Mouse (Mus musculus) midbrain, embryonic 16.5 days (tissue): ENCODE results near the gene Zzef1. TPM values are rescaled to one million over a fixed set of nuclear protein-coding genes. Genes with fewer than 3 reads are reported as not detected.
"Not testable (repeated sequence)": the region's sequence is repeated elsewhere in the genome, so short reads cannot be mapped to it uniquely, and the experiment has no call there.

ENCODE experiments used
- ATAC-seq: fragments of 200-750 bp; cut with Nextera tagmentation; 2 replicates; pipeline ENCODE4 v1.8.0; 2017; ENCODE audit warnings: moderate TSS enrichment
- H3K27ac ChIP-seq: fragments of 300-500 bp; sonication (generic); 2 replicates; pipeline ENCODE4 v1.5.1; 2014; ENCODE audit warnings: mild to moderate bottlenecking, low read length, mixed read lengths
- H3K27me3 ChIP-seq: fragments of 300-500 bp; sonication (generic); 2 replicates; pipeline ENCODE4 v1.6.1; 2014; ENCODE audit warnings: low read depth, low read length, mixed read lengths; ENCODE audit not compliant: control insufficient read depth, insufficient read depth
- H3K36me3 ChIP-seq: fragments of 300-500 bp; sonication (generic); 2 replicates; pipeline ENCODE4 v1.6.1; 2014; ENCODE audit warnings: mild to moderate bottlenecking, low read length, moderate library complexity, mixed read lengths; ENCODE audit not compliant: control insufficient read depth, insufficient read depth
- H3K4me1 ChIP-seq: fragments of 300-500 bp; sonication (generic); 2 replicates; pipeline ENCODE4 v1.6.1; 2014; ENCODE audit warnings: mild to moderate bottlenecking, low read length, mixed read lengths; ENCODE audit not compliant: control insufficient read depth, insufficient read depth
- H3K4me2 ChIP-seq: fragments of 300-500 bp; sonication (generic); 2 replicates; pipeline ENCODE4 v1.6.1; 2014; ENCODE audit warnings: mild to moderate bottlenecking, low read length, mixed read lengths
- H3K4me3 ChIP-seq: fragments of 300-500 bp; sonication (generic); 2 replicates; pipeline ENCODE4 v1.5.1; 2014; ENCODE audit warnings: low read depth, mild to moderate bottlenecking, low read length, moderate library complexity, mixed read lengths
- H3K9ac ChIP-seq: fragments of 300-500 bp; sonication (generic); 2 replicates; pipeline ENCODE4 v1.6.1; 2014; ENCODE audit warnings: low read depth, low read length, mixed read lengths
- H3K9me3 ChIP-seq: fragments of 300-500 bp; sonication (generic); replicated peaks from 2 replicates; pipeline ENCODE4 v1.6.1; 2014; ENCODE audit warnings: mild to moderate bottlenecking, low read length, mixed read lengths; ENCODE audit not compliant: control insufficient read depth, poor library complexity, severe bottlenecking
- WGBS: fragments of 180-500 bp; shearing (Covaris S2); extraction: QIAGEN DNeasy Blood & Tissue Kit; methylation state at CpG from one replicate; pipeline ENCODE4 v1.1.7; 2014; 5-methylcytosine and 5-hydroxymethylcytosine counted together
- polyA plus RNA-seq: library from polyadenylated mRNA; unstranded; fragments of >200 nt; fragmentation: Nextera tagmentation; extraction: Ambion mirVana; gene quantifications from 2 replicates; pipeline ENCODE4 v1.2.1, GENCODE M21; 2015

Gene Zzef1
- polyA plus RNA-seq, 1 experiment from 2014 or later = 13.3 TPM

DNA sequence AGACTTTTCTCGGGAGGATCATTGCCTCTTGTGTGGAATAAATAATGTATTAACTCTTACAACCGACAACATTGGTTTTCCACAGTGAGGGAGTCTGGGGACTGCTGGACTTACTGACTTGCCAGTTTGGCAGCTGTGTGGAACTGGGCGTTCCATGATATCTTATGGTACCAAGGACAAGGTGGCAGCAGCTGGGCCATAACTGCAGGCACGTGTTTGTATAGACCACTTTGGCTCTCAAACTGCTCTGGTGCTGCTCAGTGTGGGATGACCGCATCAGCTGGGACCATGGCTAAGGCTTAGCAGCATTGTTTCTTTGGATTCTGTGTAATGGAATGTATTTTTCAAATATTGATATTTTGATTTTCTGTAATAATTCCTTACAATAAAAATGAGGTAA is 25.2 kb upstream of the Zzef1 start:
- no peak overlapping the region for H3K4me3 ChIP-seq
- H3K27me3 ChIP-seq = no peaks in the 10 kb centered on the region
- no peak overlapping the region for H3K9ac ChIP-seq
- H3K4me1 ChIP-seq = no peaks in the 10 kb centered on the region
- no peak overlapping the region for H3K4me2 ChIP-seq
- ATAC-seq = no peak
- WGBS = 84% methylated on average over 5 of the region's 5 CpGs
- H3K27ac ChIP-seq = no peak overlapping the region
- no peaks in the 10 kb centered on the region for H3K9me3 ChIP-seq
- H3K36me3 ChIP-seq = peaks cover 4% of the 10 kb centered on the region; the same call in 1 of the 2 replicates

DNA sequence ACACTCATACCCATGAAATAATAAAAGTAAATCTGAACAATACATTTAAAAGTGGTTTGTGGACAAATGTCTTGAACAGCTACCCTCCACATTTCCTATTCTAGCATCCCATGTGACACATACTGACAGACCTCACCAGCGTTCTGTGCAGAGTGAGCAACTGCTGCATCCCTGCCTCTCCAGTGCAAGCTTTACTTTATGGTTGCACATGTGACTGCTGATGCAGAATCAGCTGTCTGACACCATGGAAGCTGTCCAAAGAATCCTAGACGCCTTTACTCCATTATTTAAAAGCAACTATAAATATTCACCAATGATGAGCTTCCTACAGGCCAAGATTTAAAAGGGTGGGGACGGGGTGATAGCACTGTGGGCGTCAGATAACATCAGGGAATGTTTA is 24.6 kb upstream of the Zzef1 start:
- ATAC-seq = no peak
- WGBS = 81% methylated on average over 4 of the region's 4 CpGs
- no peak overlapping the region for H3K27ac ChIP-seq

DNA sequence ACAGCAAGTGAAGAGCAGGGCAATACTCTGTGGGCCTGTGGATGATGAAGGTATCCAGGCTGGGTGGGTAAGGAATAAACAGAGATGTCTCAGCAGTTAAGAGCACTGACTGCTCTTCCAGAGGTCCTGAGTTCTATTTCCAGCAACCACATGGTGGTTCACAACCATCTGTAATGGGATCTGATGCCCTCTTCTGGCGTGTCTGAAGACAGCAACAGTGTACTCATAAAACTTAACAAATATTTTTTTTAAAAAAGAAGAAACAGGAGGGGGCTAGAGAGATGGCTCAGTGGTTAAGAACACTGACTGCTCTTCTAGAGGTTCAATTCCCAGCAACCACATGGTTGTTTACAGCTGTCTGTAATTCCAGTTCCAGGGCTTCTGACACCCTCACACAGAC is 23.4 kb upstream of the Zzef1 start:
- H3K27me3 ChIP-seq, H3K9ac ChIP-seq, H3K36me3 ChIP-seq, H3K4me3 ChIP-seq, H3K9me3 ChIP-seq, H3K4me2 ChIP-seq, H3K4me1 ChIP-seq, ATAC-seq, H3K27ac ChIP-seq: not testable (repeated sequence)
- 60% methylated on average over 1 of the region's 1 CpGs for WGBS

More for the DNA sequence above, 24.6 kb upstream of the Zzef1 start:
- no peaks in the 10 kb centered on the region for H3K9me3 ChIP-seq
- no peak overlapping the region for H3K9ac ChIP-seq
- peaks cover 4% of the 10 kb centered on the region; the same call in 1 of the 2 replicates for H3K36me3 ChIP-seq
- H3K27me3 ChIP-seq = no peaks in the 10 kb centered on the region
- H3K4me2 ChIP-seq = no peak overlapping the region
- H3K4me1 ChIP-seq = no peaks in the 10 kb centered on the region
- no peak overlapping the region for H3K4me3 ChIP-seq

DNA sequence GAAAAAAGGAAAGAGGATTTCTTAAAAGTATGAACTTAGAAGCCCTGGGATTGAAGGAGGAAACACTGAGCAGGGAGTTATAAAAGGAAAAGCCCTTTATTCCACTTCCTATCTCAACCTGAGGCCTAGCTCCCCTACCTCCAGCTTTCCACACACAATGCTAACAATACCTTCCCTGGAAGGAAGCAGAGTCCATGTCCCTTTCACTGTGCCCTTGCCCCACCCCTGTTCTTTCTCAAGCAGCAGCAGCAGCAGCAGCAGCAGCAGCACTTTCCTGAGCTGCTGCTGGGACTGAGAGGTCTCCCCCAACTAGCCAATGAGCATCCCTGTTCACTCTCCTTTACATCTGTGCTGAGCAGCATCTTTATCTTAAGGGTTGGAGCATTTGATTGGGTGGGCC is 17.1 kb upstream of the Zzef1 start:
- Histone ChIP-seq H3K4me2 (no peak overlapping the region), H3K4me1 (no peaks in the 10 kb centered on the region), H3K9me3 (no peaks in the 10 kb centered on the region), H3K9ac (no peak overlapping the region), H3K27ac (no peak overlapping the region), H3K36me3 (no peaks in the 10 kb centered on the region), H3K4me3 (no peak overlapping the region), H3K27me3 (no peaks in the 10 kb centered on the region)
- ATAC-seq = no peak

DNA sequence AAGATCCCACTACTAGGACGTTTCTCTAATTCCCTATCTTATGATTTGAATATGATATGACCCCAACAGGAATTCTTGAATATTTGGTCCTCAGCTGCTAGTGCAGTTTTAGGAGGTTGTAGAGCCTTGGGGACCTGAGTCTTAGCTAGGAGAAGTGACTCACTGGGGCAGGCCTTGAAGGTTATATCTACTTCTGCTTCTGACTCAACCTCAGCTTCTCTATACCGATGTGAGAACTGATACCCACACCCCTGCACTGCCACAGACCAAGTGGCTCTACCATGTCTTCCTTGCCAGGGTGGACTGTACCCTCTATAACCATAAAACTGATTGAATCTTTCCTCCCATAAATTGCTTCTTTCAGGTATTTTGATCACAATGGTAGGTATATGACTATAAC is 13.9 kb upstream of the Zzef1 start:
- no peaks in the 10 kb centered on the region for H3K9me3 ChIP-seq
- H3K36me3 ChIP-seq = no peaks in the 10 kb centered on the region
- H3K4me3 ChIP-seq = no peak overlapping the region
- H3K4me1 ChIP-seq = no peaks in the 10 kb centered on the region
- H3K27me3 ChIP-seq = no peaks in the 10 kb centered on the region
- WGBS = 73% methylated on average over 2 of the region's 2 CpGs
- H3K9ac ChIP-seq = no peak overlapping the region
- no peak for ATAC-seq
- H3K27ac ChIP-seq = no peak overlapping the region
- no peak overlapping the region for H3K4me2 ChIP-seq

DNA sequence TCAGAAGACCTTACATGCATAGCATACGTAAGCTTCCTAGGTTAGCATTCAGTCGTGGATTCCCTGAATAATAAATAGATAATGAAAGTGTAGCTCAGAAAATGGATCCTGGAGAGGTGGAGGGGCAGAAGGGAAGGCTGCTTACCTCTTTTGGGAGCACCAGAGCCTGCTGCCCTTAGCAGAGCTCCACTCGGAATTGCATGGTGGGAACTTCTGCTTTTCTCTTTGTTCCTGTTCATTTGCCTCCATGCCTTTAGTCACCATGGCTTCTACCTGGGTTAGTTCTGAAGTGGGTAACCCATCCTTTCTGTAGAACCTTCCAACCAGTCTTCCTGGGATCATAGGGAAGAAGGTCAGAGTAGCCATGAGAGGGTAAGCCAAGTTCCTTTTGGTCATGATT is 13.5 kb upstream of the Zzef1 start:
- Histone ChIP-seq H3K27ac (no peak overlapping the region), H3K4me1 (no peaks in the 10 kb centered on the region), H3K27me3 (no peaks in the 10 kb centered on the region), H3K9me3 (no peaks in the 10 kb centered on the region), H3K4me2 (no peak overlapping the region), H3K4me3 (no peak overlapping the region), H3K9ac (no peak overlapping the region), H3K36me3 (no peaks in the 10 kb centered on the region)
- no peak for ATAC-seq
- WGBS = 89% methylated on average over 3 of the region's 3 CpGs

DNA sequence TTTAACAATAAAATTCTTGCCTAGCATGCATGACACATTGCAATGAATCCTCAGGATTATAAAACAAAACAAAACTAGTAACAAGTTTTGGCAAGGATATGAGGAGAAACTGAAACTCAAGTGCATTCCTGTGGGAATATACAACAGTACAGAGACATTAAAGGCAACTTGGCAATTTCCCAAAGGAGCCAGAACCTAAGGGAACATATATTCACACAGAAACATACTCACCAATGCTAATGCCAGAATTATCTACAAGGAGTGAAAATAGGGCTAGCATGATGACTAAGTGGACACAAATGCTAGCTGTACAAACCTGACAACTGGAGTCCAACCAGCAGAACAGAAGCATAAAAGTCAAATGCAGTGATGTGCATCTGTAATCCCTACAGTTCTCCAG is 4.0 kb upstream of the Zzef1 start:
- Histone ChIP-seq H3K27ac (no peak overlapping the region), H3K4me1 (peaks cover 7% of the 10 kb centered on the region), H3K9me3 (no peaks in the 10 kb centered on the region), H3K9ac (no peak overlapping the region), H3K27me3 (no peaks in the 10 kb centered on the region), H3K36me3 (no peaks in the 10 kb centered on the region), H3K4me2 (no peak overlapping the region), H3K4me3 (no peak overlapping the region)
- no peak for ATAC-seq

DNA sequence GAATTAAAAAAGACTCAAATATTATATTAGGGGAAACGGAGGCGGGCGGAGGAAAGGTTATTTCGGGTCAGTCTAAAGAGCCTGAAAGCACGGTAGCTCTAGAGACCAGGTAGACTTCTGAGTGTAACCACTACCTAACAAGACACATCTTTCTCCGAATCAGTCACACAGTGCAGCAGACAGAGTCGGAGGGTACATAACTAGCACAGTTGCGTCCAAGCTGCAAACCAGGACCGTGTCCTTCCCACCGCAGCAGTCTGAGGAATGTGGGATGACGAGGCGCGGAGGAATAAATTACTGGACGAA is 924 bp upstream of the Zzef1 start:
- Histone ChIP-seq H3K9me3 (no peaks in the 10 kb centered on the region), H3K36me3 (no peaks in the 10 kb centered on the region), H3K27me3 (no peaks in the 10 kb centered on the region), H3K4me2 (peak overlapping the region; percentile 67), H3K4me3 (peak overlapping the region; percentile 99), H3K4me1 (peaks cover 24% of the 10 kb centered on the region), H3K9ac (peak overlapping the region; percentile 79), H3K27ac (peak overlapping the region; percentile 88)
- 19% methylated on average over 14 of the region's 14 CpGs for WGBS
- peak; percentile 43 for ATAC-seq

DNA sequence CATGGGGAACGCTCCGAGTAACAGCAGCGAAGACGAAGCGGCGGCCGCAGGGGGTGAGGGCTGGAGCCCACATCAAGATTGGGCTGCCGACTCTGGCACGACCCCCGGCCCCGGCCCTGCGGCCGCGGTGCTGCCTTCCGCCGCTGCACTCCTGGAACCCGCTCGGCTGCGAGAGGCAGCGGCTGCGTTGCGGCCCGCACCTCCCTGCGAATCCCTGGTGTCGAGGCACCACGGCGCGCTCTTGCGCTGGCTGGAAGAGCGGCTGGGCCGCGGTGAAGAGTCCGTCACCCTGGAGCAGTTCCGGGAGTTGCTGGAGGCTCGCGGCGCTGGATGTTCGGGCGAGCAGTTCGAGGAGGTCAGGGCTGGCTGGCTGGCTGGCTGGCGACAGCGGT is 266 bp downstream of the Zzef1 start:
- Histone ChIP-seq H3K4me1 (peaks cover 24% of the 10 kb centered on the region), H3K9ac (peak overlapping the region; percentile 79), H3K4me3 (peak overlapping the region; percentile 99), H3K27ac (peak overlapping the region; percentile 88), H3K4me2 (peak overlapping the region; percentile 68), H3K9me3 (no peaks in the 10 kb centered on the region), H3K36me3 (no peaks in the 10 kb centered on the region), H3K27me3 (no peaks in the 10 kb centered on the region)
- ATAC-seq = peak; percentile 71
- WGBS = under 1% methylated on average over 42 of the region's 42 CpGs
